Comparison of ENCODE assay signal across 8 mouse cellular contexts in genomic region chr11:117407651-117408441, GRCm38 (mm10).
A peak's percentile ranks its signal among the peaks of the same experiment; 100 is the strongest.
DNase-seq lines count a peak whose midpoint lies in the region; ATAC-seq and TF ChIP-seq lines count a peak whose summit lies in the region.

No protein-coding gene starts in this region.

- H3K9me3 ChIP-seq in hindbrain, postnatal 0 days (ENCODE audit: low read length): no peaks in the 10 kb centered on the region

- intact Hi-C loops in left cerebral cortex, postnatal 10 days (cut with DNase I): loop anchor here (5.0 kb wide), 1 partner anchor 69 kb away; no protein-coding TSS in a partner anchor

- peaks cover 20% of the 10 kb centered on the region for H3K4me1 ChIP-seq in hindbrain, postnatal 0 days (ENCODE audit: insufficient read depth, low read length)

- H3K36me3 ChIP-seq in hindbrain, postnatal 0 days (ENCODE audit: insufficient read depth, low read length): no peaks in the 10 kb centered on the region

- peak; percentile 56 for DNase-seq in R1 (ENCODE audit: low read depth, low spot score)
- peak; percentile 79 for DNase-seq in cerebellum, adult 9-10 months
- DNase-seq in frontal cortex, adult 2 months (ENCODE audit: extremely low spot score in 1 of 2, low spot score in 1 of 2): peak; percentile 63 to 87
- DNase-seq in hindbrain, postnatal 0 days (ENCODE audit: low spot score): peak; percentile 90
- DNase-seq in left cerebral cortex, postnatal 10 days (ENCODE audit: extremely low spot score in 1 of 2, low spot score in 2 of 2): peak; percentile 86 to 87
- DNase-seq in right cerebral cortex, postnatal 36 days (ENCODE audit: low spot score in 2 of 2): peak; percentile 76 to 80
- no peak for DNase-seq in thymus, postnatal 4 days

- no peak for TF ChIP-seq CTCF in hindbrain, postnatal 0 days (IDR thresholded peaks at IDR 0.05; ENCODE audit: low read depth)

- H3K27me3 ChIP-seq in hindbrain, postnatal 0 days (ENCODE audit: insufficient read depth, low read length): no peaks in the 10 kb centered on the region

- under 1% methylated on average over 28 of the region's 28 CpGs for WGBS in hindbrain, postnatal 0 days

- H3K4me2 ChIP-seq in hindbrain, postnatal 0 days (ENCODE audit: low read depth, low read length): peak overlapping the region; percentile 48

- peak overlapping the region; percentile 92 for H3K27ac ChIP-seq in hindbrain, postnatal 0 days

- peak overlapping the region; percentile 7 for H3K4me3 ChIP-seq in hindbrain, postnatal 0 days (ENCODE audit: low read length)

- peak overlapping the region; percentile 37 for H3K9ac ChIP-seq in hindbrain, postnatal 0 days (replicated peaks; ENCODE audit: low read length)

- ATAC-seq in hindbrain, postnatal 0 days: peak; percentile 76
- ATAC-seq in megakaryocyte progenitor cell, adult 5-6 weeks (replicated peaks; ENCODE audit: poor library complexity): peak; percentile 95
